Mouse (Mus musculus) MEL (cell line): ENCODE data around the gene Pdrg1. TPM values are rescaled to one million over a fixed set of nuclear protein-coding genes. Genes with fewer than 3 reads are reported as not detected.
A peak's percentile ranks its signal among the peaks of the same experiment; 100 is the strongest.

Experiments used
- DNase-seq: peaks from one replicate; pipeline ENCODE4 v3.0.0; 2011; ENCODE audit warnings: low read depth, low spot score
- H3K27ac ChIP-seq: 2 replicates; pipeline ENCODE4 v1.5.1; 2012; ENCODE audit warnings: low read depth, mild to moderate bottlenecking, control low read depth, low read length, moderate library complexity; ENCODE audit not compliant: control insufficient read depth
- H3K27me3 ChIP-seq, 2 experiments: fragments of 150-350 bp in 1 of 2; sonication (generic) in 1 of 2; 2 replicates each; pipeline ENCODE4 v1.6.1; 2012; ENCODE audit warnings: low read length in 2 of 2, mild to moderate bottlenecking in 2 of 2, improper control_type of control experiment in 1 of 2, moderate library complexity in 1 of 2; ENCODE audit not compliant: insufficient read depth in 2 of 2, control insufficient read depth in 1 of 2
- H3K36me3 ChIP-seq, 2 experiments: 2 replicates each; pipeline ENCODE4 v1.6.1; 2012 to 2014; ENCODE audit warnings: low read length in 2 of 2, improper control_type of control experiment in 1 of 2, inconsistent platforms in 1 of 2, mild to moderate bottlenecking in 1 of 2; ENCODE audit not compliant: insufficient read depth in 2 of 2, control insufficient read depth in 1 of 2
- H3K4me1 ChIP-seq, 2 experiments: fragments of 150-350 bp in 1 of 2; sonication (generic) in 1 of 2; 2 replicates each; pipeline ENCODE4 v1.6.1; 2012; ENCODE audit warnings: low read length in 2 of 2, improper control_type of control experiment in 1 of 2, mild to moderate bottlenecking in 1 of 2; ENCODE audit not compliant: insufficient read depth in 2 of 2, control insufficient read depth in 1 of 2
- H3K4me3 ChIP-seq, 2 experiments: fragments of 150-350 bp in 1 of 2; sonication (generic) in 1 of 2; 2 replicates each; pipeline ENCODE4 v1.5.1; 2012; ENCODE audit warnings: low read depth in 2 of 2, low read length in 2 of 2, mild to moderate bottlenecking in 2 of 2, moderate library complexity in 2 of 2, control low read depth in 1 of 2, improper control_type of control experiment in 1 of 2; ENCODE audit not compliant: control insufficient read depth in 1 of 2, insufficient read depth in 1 of 2
- H3K79me2 ChIP-seq: 2 replicates; pipeline ENCODE4 v1.6.1; 2012; ENCODE audit warnings: mild to moderate bottlenecking, low read length, moderate library complexity; ENCODE audit not compliant: control insufficient read depth, poor library complexity, insufficient read depth
- H3K9ac ChIP-seq: 2 replicates; pipeline ENCODE4 v1.6.1; 2012; ENCODE audit warnings: low read depth, mild to moderate bottlenecking, control low read depth, low read length, moderate library complexity; ENCODE audit not compliant: control insufficient read depth, poor library complexity, severe bottlenecking
- H3K9me3 ChIP-seq: fragments of 150-350 bp; sonication (generic); replicated peaks from 2 replicates; pipeline ENCODE4 v1.6.1; 2012; ENCODE audit warnings: mild to moderate bottlenecking, low read length, improper control_type of control experiment, moderate library complexity; ENCODE audit not compliant: insufficient read depth
- BHLHE40 ChIP-seq: IDR thresholded peaks from 2 replicates; pipeline ENCODE4 v1.6.1; 2012; ENCODE audit warnings: low read depth, mild to moderate bottlenecking, inconsistent platforms, low read length, improper control_type of control experiment, borderline replicate concordance
- CHD1 ChIP-seq: IDR thresholded peaks from 2 replicates; pipeline ENCODE4 v1.6.1; 2012; ENCODE audit warnings: low read depth, mild to moderate bottlenecking, inconsistent platforms, low read length, improper control_type of control experiment
- CTCF ChIP-seq, 3 experiments: IDR thresholded peaks in 2 of 3; conservative IDR thresholded peaks in 1 of 3; 2 replicates each; pipeline ENCODE4 v1.5.1; 2011 to 2012; ENCODE audit warnings: low read length in 3 of 3, low read depth in 2 of 3, mild to moderate bottlenecking in 2 of 3, improper control_type of control experiment in 1 of 3, inconsistent platforms in 1 of 3, mixed read lengths in 1 of 3, moderate library complexity in 1 of 3; ENCODE audit not compliant: control insufficient read depth in 1 of 3, insufficient read depth in 1 of 3, poor library complexity in 1 of 3, severe bottlenecking in 1 of 3
- E2F4 ChIP-seq: IDR thresholded peaks from 2 replicates; pipeline ENCODE4 v1.6.1; 2011; ENCODE audit warnings: low read depth, low read length, improper control_type of control experiment, borderline replicate concordance
- ELF1 ChIP-seq: IDR thresholded peaks from 2 replicates; pipeline ENCODE4 v1.6.1; 2014; ENCODE audit warnings: low read depth, mild to moderate bottlenecking, inconsistent platforms, low read length, improper control_type of control experiment, moderate library complexity
- ETS1 ChIP-seq: IDR thresholded peaks from 2 replicates; pipeline ENCODE4 v1.6.1; 2012; ENCODE audit warnings: low read depth, mild to moderate bottlenecking, inconsistent platforms, low read length, improper control_type of control experiment, moderate library complexity
- GABPA ChIP-seq: IDR thresholded peaks from 2 replicates; pipeline ENCODE4 v1.6.1; 2012; ENCODE audit warnings: low read depth, mild to moderate bottlenecking, inconsistent platforms, low read length, improper control_type of control experiment, moderate library complexity
- GATA1 ChIP-seq: IDR thresholded peaks from 2 replicates; pipeline ENCODE4 v1.6.1; 2011; ENCODE audit warnings: low read depth, low read length, improper control_type of control experiment
- HCFC1 ChIP-seq: IDR thresholded peaks from 2 replicates; pipeline ENCODE4 v1.6.1; 2012; ENCODE audit warnings: low read depth, mild to moderate bottlenecking, inconsistent platforms, low read length, improper control_type of control experiment, moderate library complexity
- KAT2A ChIP-seq: conservative IDR thresholded peaks from 2 replicates; pipeline ENCODE4 v1.6.1; 2012; ENCODE audit warnings: low read depth, low read length, improper control_type of control experiment, inconsistent platforms
- MAFK ChIP-seq: IDR thresholded peaks from 2 replicates; pipeline ENCODE4 v1.6.1; 2011; ENCODE audit warnings: low read depth, mild to moderate bottlenecking, low read length, improper control_type of control experiment, borderline replicate concordance
- MAX ChIP-seq: IDR thresholded peaks from 2 replicates; pipeline ENCODE4 v1.6.1; 2011; ENCODE audit warnings: low read length, improper control_type of control experiment
- MAZ ChIP-seq: IDR thresholded peaks from 2 replicates; pipeline ENCODE4 v1.6.1; 2012; ENCODE audit warnings: low read depth, mild to moderate bottlenecking, inconsistent platforms, low read length, improper control_type of control experiment
- MEF2A ChIP-seq: IDR thresholded peaks from 2 replicates; pipeline ENCODE4 v1.6.1; 2014; ENCODE audit warnings: low read depth, mild to moderate bottlenecking, inconsistent platforms, low read length, improper control_type of control experiment; ENCODE audit not compliant: poor library complexity, insufficient replicate concordance, severe bottlenecking; ENCODE audit errors: extremely low read depth
- MYC ChIP-seq: IDR thresholded peaks from 2 replicates; pipeline ENCODE4 v1.6.1; 2011; ENCODE audit warnings: low read depth, mild to moderate bottlenecking, low read length, improper control_type of control experiment, moderate library complexity
- NELFE ChIP-seq: IDR thresholded peaks from 2 replicates; pipeline ENCODE4 v1.6.1; 2011; ENCODE audit warnings: low read depth, low read length, improper control_type of control experiment
- POLR2AphosphoS2 ChIP-seq: IDR thresholded peaks from 2 replicates; pipeline ENCODE4 v1.6.1; 2011; ENCODE audit warnings: low read length, improper control_type of control experiment
- POLR2AphosphoS5 ChIP-seq: IDR thresholded peaks from 2 replicates; pipeline ENCODE4 v1.6.1; 2012; ENCODE audit warnings: low read depth, borderline replicate concordance, mild to moderate bottlenecking, inconsistent platforms, low read length, moderate library complexity, mixed read lengths
- RAD21 ChIP-seq: IDR thresholded peaks from 2 replicates; pipeline ENCODE4 v1.6.1; 2011; ENCODE audit warnings: mild to moderate bottlenecking, low read depth, low read length, improper control_type of control experiment
- SMC3 ChIP-seq: IDR thresholded peaks from 2 replicates; pipeline ENCODE4 v1.6.1; 2011; ENCODE audit warnings: low read depth, low read length, improper control_type of control experiment
- TAL1 ChIP-seq: IDR thresholded peaks from 2 replicates; pipeline ENCODE4 v1.6.1; 2012; ENCODE audit warnings: mild to moderate bottlenecking, inconsistent platforms, low read length, moderate library complexity, mixed read lengths
- TCF12 ChIP-seq: IDR thresholded peaks from 2 replicates; pipeline ENCODE4 v1.6.1; 2014; ENCODE audit warnings: low read depth, mild to moderate bottlenecking, inconsistent platforms, low read length, improper control_type of control experiment, moderate library complexity
- UBTF ChIP-seq: IDR thresholded peaks from 2 replicates; pipeline ENCODE4 v1.6.1; 2012; ENCODE audit warnings: low read depth, mild to moderate bottlenecking, inconsistent platforms, low read length, improper control_type of control experiment, moderate library complexity, borderline replicate concordance; ENCODE audit not compliant: insufficient read depth
- USF1 ChIP-seq: IDR thresholded peaks from 2 replicates; pipeline ENCODE4 v1.6.1; 2014; ENCODE audit warnings: low read depth, mild to moderate bottlenecking, inconsistent platforms, low read length, improper control_type of control experiment, moderate library complexity
- USF2 ChIP-seq, 2 experiments: IDR thresholded peaks; 2 replicates each; pipeline ENCODE4 v1.6.1; 2011 to 2012; ENCODE audit warnings: improper control_type of control experiment in 2 of 2, low read length in 2 of 2, borderline replicate concordance in 1 of 2, inconsistent platforms in 1 of 2, low read depth in 1 of 2, mild to moderate bottlenecking in 1 of 2; ENCODE audit not compliant: insufficient read depth in 1 of 2
- ZC3H11A ChIP-seq: IDR thresholded peaks from 2 replicates; pipeline ENCODE4 v1.6.1; 2012; ENCODE audit warnings: low read depth, mild to moderate bottlenecking, inconsistent platforms, low read length, improper control_type of control experiment
- ZKSCAN1 ChIP-seq: IDR thresholded peaks from 2 replicates; pipeline ENCODE4 v1.6.1; 2012; ENCODE audit warnings: low read depth, mild to moderate bottlenecking, inconsistent platforms, low read length, improper control_type of control experiment, moderate library complexity
- ZMIZ1 ChIP-seq: IDR thresholded peaks from 2 replicates; pipeline ENCODE4 v1.6.1; 2012; ENCODE audit warnings: low read depth, mild to moderate bottlenecking, inconsistent platforms, low read length, improper control_type of control experiment, moderate library complexity
- polyA plus RNA-seq, 2 experiments: library from polyadenylated mRNA; stranded (reverse) in 1 of 2; unstranded in 1 of 2; fragments of >175 nt in 1 of 2; fragments of >200 nt in 1 of 2; gene quantifications; 2 replicates each; pipeline versions ENCODE4 v1.2.1 to v1.2.4; 2012; ENCODE audit warnings: low replicate concordance in 2 of 2, low read depth in 1 of 2; ENCODE audit not compliant: insufficient read length in 2 of 2, insufficient read depth in 1 of 2, missing spikeins in 1 of 2
- total RNA-seq: library from RNA; depleted of rRNA; stranded (reverse); fragments of 300-350 nt; gene quantifications from 2 replicates; pipeline ENCODE4 v1.2.3, GENCODE M21; 2012

The Pdrg1 gene
- total and polyA plus RNA-seq, 3 experiments: 62.2 to 67.2 TPM; not detected in 1

DNA sequence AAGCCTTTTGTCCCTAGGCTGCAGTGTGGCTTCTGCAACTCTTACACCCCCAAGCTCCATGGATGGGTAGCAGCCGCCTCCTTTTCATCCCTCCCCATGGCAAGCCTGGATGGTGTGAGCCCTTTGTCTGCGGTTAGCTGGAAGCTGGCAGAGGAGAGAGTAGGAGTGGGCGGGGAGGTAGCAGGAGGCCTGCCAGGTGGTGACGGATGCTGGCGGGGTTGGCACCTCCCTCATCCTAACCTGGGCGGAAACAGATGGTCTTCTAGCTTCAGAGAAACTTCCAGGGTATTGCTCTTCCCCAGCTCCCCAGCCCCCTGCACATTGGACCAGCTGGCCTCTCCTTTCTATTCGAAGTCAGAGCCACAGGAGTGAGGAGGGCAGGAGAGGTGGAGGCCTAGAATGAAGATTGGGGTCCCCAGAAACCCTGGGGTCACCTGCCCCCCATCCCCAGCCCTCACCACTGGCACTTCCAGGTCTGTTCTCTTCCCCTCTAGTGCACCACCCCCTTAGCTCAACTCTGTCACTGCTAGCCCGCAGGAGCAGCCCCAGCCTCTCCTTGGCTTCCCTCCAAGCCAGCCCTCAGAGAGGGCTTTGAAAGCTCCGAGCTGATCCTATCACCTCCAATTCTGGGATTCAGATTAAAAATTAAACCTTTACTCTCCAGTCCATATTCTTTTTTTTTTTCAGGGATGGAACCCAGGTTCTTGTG, 34.2 kb upstream of the Pdrg1 start:
- H3K36me3 ChIP-seq: no peaks in the 10 kb centered on the region
- no peak for TF ChIP-seq BHLHE40
- TF ChIP-seq HCFC1: no peak
- TF ChIP-seq MYC: no peak
- TF ChIP-seq CTCF (IDR thresholded peaks at IDR 0.05 in 2 of 3, conservative IDR thresholded peaks at IDR 0.05 in 1 of 3; ENCODE audit: control insufficient read depth in 1 of 3, insufficient read depth in 1 of 3, low read depth in 2 of 3, low read length in 3 of 3, poor library complexity in 1 of 3, severe bottlenecking in 1 of 3): no peak
- TF ChIP-seq ZKSCAN1: no peak
- TF ChIP-seq SMC3: no peak
- TF ChIP-seq MEF2A: no peak
- no peak for TF ChIP-seq POLR2AphosphoS5
- no peak for TF ChIP-seq TCF12
- no peaks in the 10 kb centered on the region for H3K79me2 ChIP-seq
- no peak overlapping the region for H3K9ac ChIP-seq
- DNase-seq: no peak
- H3K27me3 ChIP-seq: peaks cover 3 to 8% of the 10 kb centered on the region in 2 experiments
- H3K27ac ChIP-seq: no peak overlapping the region
- no peak overlapping the region for H3K4me3 ChIP-seq
- H3K4me1 ChIP-seq: no peaks in the 10 kb centered on the region
- no peaks in the 10 kb centered on the region for H3K9me3 ChIP-seq

GRCm38 (mm10) chr2:153047828-153048465, 32.7 kb upstream of the Pdrg1 start:
- Histone ChIP-seq H3K27ac (no peak overlapping the region), H3K79me2 (no peaks in the 10 kb centered on the region), H3K9me3 (no peaks in the 10 kb centered on the region), H3K4me3 (no peak overlapping the region), H3K36me3 (no peaks in the 10 kb centered on the region), H3K27me3 (peaks cover 6 to 9% of the 10 kb centered on the region in 2 experiments), H3K9ac (no peak overlapping the region), H3K4me1 (no peaks in the 10 kb centered on the region)
- DNase-seq: peak; percentile 58
- TF ChIP-seq NELFE (no peak), MAFK (no peak), GABPA (no peak), RAD21 (peak; percentile 58), KAT2A (no peak), POLR2AphosphoS5 (no peak), MEF2A (no peak), CHD1 (no peak), UBTF (no peak), USF1 (no peak), GATA1 (no peak), ZC3H11A (0 out of 2 replicates have a peak, but pooled peaks have one; percentile 24), ZMIZ1 (no peak), MYC (no peak), MAZ (no peak), HCFC1 (no peak), CTCF (IDR thresholded peaks at IDR 0.05 in 2 of 3, conservative IDR thresholded peaks at IDR 0.05 in 1 of 3; ENCODE audit: control insufficient read depth in 1 of 3, insufficient read depth in 1 of 3, low read depth in 2 of 3, low read length in 3 of 3, poor library complexity in 1 of 3, severe bottlenecking in 1 of 3) (peak; percentile 63 to 70 (median 69)), POLR2AphosphoS2 (no peak), USF2 (IDR thresholded peaks at IDR 0.05; ENCODE audit: borderline replicate concordance in 1 of 2, insufficient read depth in 1 of 2, low read depth in 1 of 2, low read length in 2 of 2) (no peak), ETS1 (no peak), TAL1 (no peak), ELF1 (no peak), E2F4 (no peak), BHLHE40 (no peak), MAX (no peak)
